In genomic region chr15:32171764-32172163, GRCm38 (mm10) we compare ENCODE assay signal across 24 mouse cellular contexts. TPM values are rescaled to one million over a fixed set of nuclear protein-coding genes. Genes with fewer than 3 reads are reported as not detected.
DNase-seq lines count a peak whose midpoint lies in the region; ATAC-seq lines count a peak whose summit lies in the region.
"Had no signal": no experiment of that assay in that cellular context is flagged by ENCODE, and none has a peak within 500 bp of the region (broad histone marks: within the 10 kb centered on the region; RNA-seq: fewer than 3 reads in every experiment).

No protein-coding gene starts in this region.

- DNase-seq in heart, adult 11 months: peak; percentile 84
- peak; percentile 9 to 13 for DNase-seq in kidney, postnatal 4 days
- no peak for DNase-seq in kidney, postnatal 14 days
- DNase-seq in brain, adult 2 months (ENCODE audit: low read depth, low spot score): peak; percentile 64
- DNase-seq in spleen, postnatal 36 days (ENCODE audit: low spot score in 2 of 2): no peak
- DNase-seq: B cell, adult 2 months; cerebellum, postnatal 36 days; gastrocnemius, postnatal 36 days; kidney, adult 11 months; lung, postnatal 14 days had no signal

- H3K9ac ChIP-seq in heart, embryonic 12.5 days: no peak overlapping the region
- no peak overlapping the region for H3K9ac ChIP-seq in forebrain, embryonic 13.5 days
- H3K9ac ChIP-seq: embryonic facial prominence, embryonic 13.5 days; heart, embryonic 13.5 days; limb, embryonic 13.5 days; liver, embryonic 15.5 days; stomach, embryonic 15.5 days had no signal

- H3K4me3 ChIP-seq in heart, embryonic 12.5 days: no peak overlapping the region
- no peak overlapping the region for H3K4me3 ChIP-seq in forebrain, embryonic 13.5 days
- H3K4me3 ChIP-seq: embryonic facial prominence, embryonic 13.5 days; heart, embryonic 13.5 days; limb, embryonic 13.5 days; liver, embryonic 15.5 days; stomach, embryonic 15.5 days had no signal

- no peaks in the 10 kb centered on the region for H3K27me3 ChIP-seq in heart, embryonic 12.5 days (replicated peaks)
- H3K27me3 ChIP-seq in forebrain, embryonic 13.5 days: no peaks in the 10 kb centered on the region
- H3K27me3 ChIP-seq: embryonic facial prominence, embryonic 13.5 days; heart, embryonic 13.5 days; limb, embryonic 13.5 days; liver, embryonic 15.5 days; stomach, embryonic 15.5 days had no signal

- ATAC-seq in heart, embryonic 12.5 days (ENCODE audit: insufficient number of reproducible peaks, low FRiP score): no peak
- peak; percentile 42 for ATAC-seq in forebrain, embryonic 13.5 days
- ATAC-seq in monocyte, adult 5-6 weeks (replicated peaks; ENCODE audit: insufficient number of reproducible peaks, low FRiP score, low TSS enrichment, poor library complexity, severe bottlenecking): no peak
- ATAC-seq: Patski had no signal

- no peaks in the 10 kb centered on the region for H3K4me1 ChIP-seq in heart, embryonic 12.5 days (replicated peaks)
- H3K4me1 ChIP-seq in forebrain, embryonic 13.5 days: peaks cover 30% of the 10 kb centered on the region
- H3K4me1 ChIP-seq: heart, embryonic 13.5 days; limb, embryonic 13.5 days; liver, embryonic 15.5 days; stomach, embryonic 15.5 days had no signal

- no peak overlapping the region for H3K4me2 ChIP-seq in heart, embryonic 12.5 days
- H3K4me2 ChIP-seq in forebrain, embryonic 13.5 days: peak overlapping the region; percentile 23; the same call in 1 of the 2 replicates
- H3K4me2 ChIP-seq: embryonic facial prominence, embryonic 13.5 days; heart, embryonic 13.5 days; limb, embryonic 13.5 days; liver, embryonic 15.5 days; stomach, embryonic 15.5 days had no signal

- WGBS in heart, embryonic 12.5 days: 55% methylated on average over 6 of the region's 6 CpGs
- 23% methylated on average over 6 of the region's 6 CpGs for WGBS in forebrain, embryonic 13.5 days

- no peaks in the 10 kb centered on the region for H3K9me3 ChIP-seq in heart, embryonic 12.5 days (replicated peaks)
- no peaks in the 10 kb centered on the region for H3K9me3 ChIP-seq in forebrain, embryonic 13.5 days (replicated peaks)
- H3K9me3 ChIP-seq: embryonic facial prominence, embryonic 13.5 days; heart, embryonic 13.5 days; limb, embryonic 13.5 days; liver, embryonic 15.5 days; stomach, embryonic 15.5 days had no signal

- H3K36me3 ChIP-seq in heart, embryonic 12.5 days: no peaks in the 10 kb centered on the region
- H3K36me3 ChIP-seq in forebrain, embryonic 13.5 days (ENCODE audit: poor library complexity, severe bottlenecking): no peaks in the 10 kb centered on the region
- H3K36me3 ChIP-seq: embryonic facial prominence, embryonic 13.5 days; heart, embryonic 13.5 days; limb, embryonic 13.5 days; liver, embryonic 15.5 days; stomach, embryonic 15.5 days had no signal

- no peak overlapping the region for H3K27ac ChIP-seq in heart, embryonic 12.5 days (ENCODE audit: poor library complexity, severe bottlenecking)
- H3K27ac ChIP-seq in forebrain, embryonic 13.5 days: peak overlapping the region; percentile 84
- H3K27ac ChIP-seq: embryonic facial prominence, embryonic 13.5 days; heart, embryonic 13.5 days; limb, embryonic 13.5 days; liver, embryonic 15.5 days; stomach, embryonic 15.5 days had no signal

RNA-seq across cellular contexts. Expression of gene Tas2r119, which starts 5.3 kb away (rescaled TPM):
- not detected in 2 replicates for polyA plus RNA-seq in heart, embryonic 12.5 days (2016; fragmentation: Nextera tagmentation; extraction: Ambion mirVana)
- polyA plus RNA-seq in forebrain, embryonic 13.5 days (2015; fragmentation: Nextera tagmentation; extraction: Ambion mirVana): not detected in 2 replicates
- not detected in 3 replicates for total RNA-seq in monocyte, adult 5-6 weeks (2017)
- total RNA-seq: adrenal gland, postnatal 4 days; gastrocnemius, postnatal 36 days; layer of hippocampus, postnatal 14 days had no signal
- polyA plus RNA-seq: embryonic facial prominence, embryonic 13.5 days; heart, embryonic 13.5 days; hindbrain, embryonic 11.5 days; limb, embryonic 13.5 days; liver, embryonic 15.5 days; neural tube, embryonic 11.5 days; Patski; small intestine, adult 2 months; stomach, embryonic 15.5 days had no signal

Comparison
In these comparisons a context has a peak if more than half of its experiments do, and no peak if none do; other contexts are left out.
1. DNase-seq: peak in heart, adult 11 months (single experiment), kidney, postnatal 4 days (2 of 2) and brain, adult 2 months (single experiment); none in kidney, postnatal 14 days (single experiment) and spleen, postnatal 36 days (0 of 2).